Mouse (Mus musculus) C2C12 (cell line): ENCODE measurements around the gene Slamf6.

Experiments
- CTCF ChIP-seq: IDR thresholded peaks from one replicate; pipeline ENCODE4 v1.5.1; 2011; ENCODE audit not compliant: control insufficient read depth, insufficient read depth, insufficient read length
- MYOD1 ChIP-seq: IDR thresholded peaks from one replicate; pipeline ENCODE4 v1.6.1; 2011; ENCODE audit warnings: low read depth; ENCODE audit not compliant: control insufficient read depth, insufficient read length

DNA sequence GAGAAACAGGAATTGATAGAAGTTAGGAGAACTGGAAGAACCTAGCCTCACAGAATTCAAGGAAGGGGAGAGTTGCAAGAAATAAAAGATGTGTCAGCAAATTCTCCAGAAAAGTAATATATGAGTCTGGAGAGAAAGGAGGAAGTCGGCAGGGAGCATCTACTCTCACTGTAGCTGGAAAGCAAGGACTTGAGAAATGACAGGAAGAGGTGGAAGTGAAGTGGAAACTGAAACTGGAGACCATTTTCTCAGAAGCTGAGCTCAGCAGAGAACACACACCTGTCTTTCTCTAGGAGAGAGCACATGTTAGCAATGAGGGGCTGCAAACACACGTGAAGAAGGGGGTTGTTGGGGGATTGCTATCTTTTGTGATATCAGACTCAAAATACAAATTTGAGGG lies 40.1 kb downstream of the Slamf6 start:
- TF ChIP-seq CTCF (no peak), MYOD1 (no peak)
